Mouse (Mus musculus) adipocyte (in vitro differentiated cells): ENCODE measurements around the gene Pidd1.
"Not testable (repeated sequence)": the region's sequence is repeated elsewhere in the genome, so short reads cannot be mapped to it uniquely, and the experiment has no call there.

ENCODE experiments used
- DNase-seq: peaks from one replicate; pipeline ENCODE4 v3.0.0-alpha.2; 2016; ENCODE audit warnings: low spot score

Pidd1 gene

DNA sequence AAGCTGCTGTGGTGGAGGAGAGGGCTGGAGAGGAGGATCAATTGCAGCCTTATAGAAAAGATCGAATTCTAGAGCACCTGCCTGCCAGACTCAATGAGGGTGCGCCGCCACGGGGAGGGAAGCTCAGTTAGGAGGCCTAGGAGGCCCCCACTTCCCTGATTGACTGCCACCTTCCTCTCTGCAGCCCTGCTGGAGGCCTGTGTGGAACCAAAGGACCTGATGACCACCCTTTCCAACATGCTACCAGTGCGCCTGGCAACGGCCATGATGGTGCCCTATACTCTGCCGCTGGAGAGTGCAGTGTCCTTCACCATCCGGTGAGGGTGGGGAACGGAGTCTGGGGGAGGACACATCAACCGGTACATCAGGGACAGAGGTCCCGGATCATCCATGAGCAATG is 14.8 kb upstream of the Pidd1 start:
- no peak for DNase-seq

DNA sequence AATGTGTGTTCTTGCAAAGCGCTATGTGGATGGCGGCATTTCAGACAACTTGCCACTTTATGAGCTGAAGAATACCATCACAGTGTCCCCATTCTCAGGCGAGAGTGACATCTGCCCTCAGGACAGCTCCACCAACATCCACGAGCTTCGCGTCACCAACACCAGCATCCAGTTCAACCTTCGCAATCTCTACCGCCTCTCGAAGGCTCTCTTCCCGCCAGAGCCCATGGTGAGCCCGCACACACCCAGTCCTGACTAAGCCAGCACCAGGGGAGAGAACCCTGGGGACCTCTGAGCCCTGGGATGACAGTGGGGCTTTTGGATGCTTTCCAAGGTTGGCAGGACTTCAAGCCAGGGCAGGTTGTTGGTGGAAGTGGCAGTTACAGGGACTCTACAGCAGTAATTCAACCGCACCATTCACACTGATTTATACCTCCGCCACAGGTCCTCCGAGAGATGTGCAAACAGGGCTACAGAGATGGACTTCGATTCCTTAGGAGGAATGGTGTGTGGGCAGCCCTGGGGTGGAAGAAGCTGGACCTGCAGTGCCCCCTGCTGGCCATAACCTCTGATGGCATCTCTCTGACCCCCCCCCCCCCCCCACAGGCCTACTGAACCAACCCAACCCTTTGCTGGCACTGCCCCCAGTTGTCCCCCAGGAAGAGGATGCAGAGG is 14.3 kb upstream of the Pidd1 start:
- DNase-seq = peak; percentile 66

DNA sequence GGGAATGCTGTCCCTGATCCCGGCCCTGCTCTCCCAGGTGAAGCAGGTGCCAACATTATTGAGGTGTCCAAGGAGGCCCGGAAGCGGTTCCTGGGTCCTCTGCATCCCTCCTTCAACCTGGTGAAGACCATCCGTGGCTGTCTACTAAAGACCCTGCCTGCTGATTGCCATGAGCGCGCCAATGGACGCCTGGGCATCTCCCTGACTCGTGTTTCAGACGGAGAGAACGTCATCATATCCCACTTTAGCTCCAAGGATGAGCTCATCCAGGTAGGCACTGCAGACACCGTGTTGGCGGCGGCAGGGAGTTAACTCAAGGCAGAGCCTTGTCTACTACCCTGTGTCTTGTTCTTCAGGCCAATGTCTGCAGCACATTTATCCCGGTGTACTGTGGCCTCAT is 13.4 kb upstream of the Pidd1 start:
- peak; percentile 41 for DNase-seq

DNA sequence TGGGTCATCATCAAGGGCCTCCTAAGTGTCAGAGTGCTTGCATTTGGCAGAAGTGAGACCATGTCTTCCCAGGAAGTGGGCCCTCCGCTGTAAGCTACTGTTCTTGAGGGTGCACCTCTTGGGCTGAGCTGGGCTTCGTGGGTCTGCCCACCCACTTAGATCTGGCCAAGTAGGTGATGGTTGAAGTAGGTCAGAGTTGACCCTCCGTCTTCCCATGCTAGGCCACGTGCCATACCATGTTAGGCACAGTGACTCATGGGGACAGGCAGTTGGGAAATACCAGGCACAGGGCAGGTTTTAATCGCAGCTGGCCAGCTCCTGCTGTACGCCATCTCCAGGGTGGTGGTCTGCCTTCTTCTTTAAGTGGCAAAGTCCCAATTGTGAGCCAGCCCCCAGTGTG is 12.9 kb upstream of the Pidd1 start:
- peak; percentile 85 for DNase-seq

DNA sequence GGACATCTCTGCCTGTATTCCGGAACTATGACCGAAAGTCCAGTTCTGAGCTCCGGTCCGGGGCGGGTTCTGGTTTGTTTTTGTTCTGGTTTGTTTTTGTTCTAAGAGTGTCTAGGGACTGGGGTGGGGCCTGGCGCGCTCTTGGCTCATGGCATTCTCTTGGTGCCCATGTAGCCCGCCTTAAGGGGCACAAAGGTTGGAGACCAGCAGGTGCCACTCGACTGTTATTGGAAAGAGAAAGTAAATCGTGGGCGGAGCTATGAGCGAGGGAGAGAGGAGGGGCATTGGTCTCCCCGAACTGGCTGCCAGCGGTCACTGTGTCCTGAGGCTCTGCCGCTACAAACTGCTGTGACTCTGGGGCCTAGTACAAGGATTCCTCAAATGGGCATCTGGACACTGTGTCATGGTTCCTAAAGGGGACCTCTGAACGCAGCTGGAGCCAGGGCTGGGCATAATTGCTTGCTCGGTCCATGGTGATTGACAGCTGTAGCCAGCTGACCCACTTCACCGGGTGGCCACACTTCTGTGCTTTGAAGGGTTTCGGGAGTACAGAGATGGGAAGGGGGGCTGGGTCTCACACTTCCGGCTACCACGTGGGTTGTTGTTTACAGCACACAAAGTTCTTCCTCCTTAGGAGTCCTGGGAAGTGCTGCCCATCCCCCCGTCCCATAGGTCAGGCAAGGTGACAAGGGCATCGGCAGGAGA is 11.9 kb upstream of the Pidd1 start:
- peak; percentile 90 for DNase-seq

DNA sequence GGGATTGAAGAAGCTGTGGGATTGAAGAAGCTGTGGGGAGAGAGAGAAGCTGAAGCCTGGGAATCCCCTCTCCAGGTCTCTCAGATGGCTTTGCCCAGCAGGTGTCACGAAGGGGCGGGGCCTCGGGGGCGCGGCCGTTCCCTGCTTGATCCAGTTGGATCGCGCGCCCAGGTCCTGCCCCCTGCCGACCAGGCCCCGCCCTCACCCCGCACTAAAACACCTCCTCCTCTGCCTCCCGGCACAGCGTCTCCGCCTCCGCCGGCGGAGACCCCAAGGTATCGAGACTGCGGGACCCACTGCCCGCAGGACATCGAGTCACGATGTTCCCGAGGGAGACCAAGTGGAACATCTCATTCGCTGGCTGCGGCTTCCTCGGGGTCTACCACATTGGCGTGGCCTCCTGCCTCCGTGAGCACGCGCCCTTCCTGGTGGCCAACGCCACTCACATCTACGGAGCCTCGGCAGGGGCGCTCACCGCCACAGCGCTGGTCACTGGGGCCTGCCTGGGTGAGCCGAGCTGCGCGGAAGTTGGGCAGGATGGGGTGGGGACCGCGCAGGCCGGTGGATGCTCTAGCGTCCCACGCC is 11.2 kb upstream of the Pidd1 start, which contains the start of gene Pnpla2:
Gene Pnpla2 (plus strand): TSS at position 232 of the 585 bp plus-strand sequence.
- DNase-seq = peak; percentile 90

DNA sequence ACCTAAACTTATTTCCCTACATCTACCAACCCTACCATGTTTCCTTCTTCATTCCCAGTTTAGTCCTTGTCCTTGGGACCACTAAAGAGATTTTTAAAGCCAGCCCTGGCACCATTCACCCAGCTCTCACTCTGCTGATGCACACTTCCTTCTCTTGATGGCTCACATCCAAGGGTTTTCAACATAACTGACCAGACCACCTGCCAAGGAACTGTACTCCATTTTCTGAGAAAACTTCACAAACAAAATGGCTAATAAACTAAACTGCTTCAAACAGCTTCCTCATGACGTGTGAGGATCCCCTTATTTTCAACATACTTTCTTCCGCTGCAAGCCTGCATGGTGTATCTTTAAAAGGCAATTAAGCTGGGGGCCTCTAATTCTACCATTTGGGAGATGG is 9.8 kb upstream of the Pidd1 start:
- DNase-seq = peak; percentile 78

DNA sequence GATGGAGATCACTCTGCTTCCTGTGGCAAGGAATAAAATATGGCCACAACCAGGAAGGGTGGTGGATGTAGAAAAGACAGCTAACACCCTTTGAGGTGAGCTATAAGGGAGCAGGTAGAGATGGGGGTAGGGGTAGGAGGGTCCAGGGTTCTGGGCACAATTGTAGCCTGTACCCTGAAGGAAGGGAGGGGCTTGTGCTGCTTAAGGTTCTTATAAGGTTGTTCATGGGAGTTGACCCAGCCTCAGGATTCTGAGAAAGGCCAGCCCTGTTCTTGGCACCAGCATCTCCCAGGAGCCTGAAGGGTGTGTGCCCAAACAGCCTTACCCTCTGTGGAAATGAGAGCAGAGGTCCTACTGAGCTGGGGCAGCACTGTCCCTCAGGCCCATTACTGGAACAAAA is 8.1 kb upstream of the Pidd1 start:
- DNase-seq = peak; percentile 92

DNA sequence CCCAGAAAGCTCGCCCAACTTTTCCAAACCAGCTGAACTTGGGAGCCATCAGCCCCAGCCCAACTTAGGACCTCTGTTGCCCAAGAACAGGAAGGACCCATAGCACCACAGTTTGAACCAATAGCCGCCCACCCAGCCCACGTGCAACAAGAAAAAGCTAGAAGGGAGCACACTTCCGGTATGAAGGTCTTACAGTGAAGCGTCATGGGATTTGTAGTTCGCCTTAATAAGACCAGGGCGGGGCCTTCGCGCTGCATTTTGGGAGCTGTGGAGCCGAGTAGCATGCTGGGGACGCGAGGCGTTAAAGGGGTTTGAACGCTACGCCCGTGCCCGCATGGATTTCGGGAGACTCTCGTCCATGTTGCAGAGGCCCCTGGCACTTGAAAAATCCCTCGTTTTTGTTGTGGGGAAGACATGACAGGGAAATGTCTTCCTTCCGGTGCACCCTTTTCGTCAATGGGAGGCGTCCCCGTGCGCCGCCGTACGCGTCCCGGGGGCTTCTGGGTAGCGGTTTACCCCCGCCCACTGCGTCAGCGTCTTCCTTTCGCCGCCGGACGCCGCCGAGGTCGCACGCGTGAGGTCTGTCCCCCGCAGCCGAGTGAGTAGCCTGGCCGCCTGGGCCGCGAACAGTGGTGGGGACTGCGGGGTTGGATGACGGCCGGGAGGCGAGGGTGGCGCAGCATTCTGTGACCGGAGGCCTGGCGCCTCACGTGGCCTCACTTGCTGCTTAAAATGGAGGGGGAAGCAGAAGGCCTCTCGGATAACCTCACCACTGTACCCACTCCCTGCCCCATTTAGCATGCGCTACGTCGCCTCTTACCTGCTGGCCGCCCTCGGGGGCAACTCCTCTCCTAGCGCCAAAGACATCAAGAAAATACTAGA is 3.5 kb upstream of the Pidd1 start, which contains the start of gene Rplp2:
Gene Rplp2 (plus strand): TSS at position 261 of the 882 bp plus-strand sequence.
- DNase-seq = peak; percentile 86

DNA sequence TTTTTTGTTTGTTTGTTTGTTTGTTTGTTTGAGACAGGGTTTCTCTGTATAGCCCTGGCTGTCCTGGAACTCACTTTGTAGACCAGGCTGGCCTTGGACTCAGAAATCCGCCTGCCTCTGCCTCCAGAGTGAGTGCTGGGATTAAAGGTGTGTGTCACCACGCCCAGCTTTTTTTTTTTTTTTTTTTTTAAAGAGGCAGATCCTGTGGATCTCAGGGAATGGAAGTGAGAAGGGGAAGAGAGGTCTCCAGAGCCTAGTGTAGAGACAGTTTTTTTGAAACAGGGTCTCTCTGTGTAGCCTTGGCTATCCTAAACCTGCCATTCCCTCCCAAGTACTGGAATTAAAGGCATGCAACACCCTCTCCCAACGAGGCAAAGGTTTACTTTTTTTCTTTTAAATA is 2.5 kb upstream of the Pidd1 start:
- not testable (repeated sequence) for DNase-seq

DNA sequence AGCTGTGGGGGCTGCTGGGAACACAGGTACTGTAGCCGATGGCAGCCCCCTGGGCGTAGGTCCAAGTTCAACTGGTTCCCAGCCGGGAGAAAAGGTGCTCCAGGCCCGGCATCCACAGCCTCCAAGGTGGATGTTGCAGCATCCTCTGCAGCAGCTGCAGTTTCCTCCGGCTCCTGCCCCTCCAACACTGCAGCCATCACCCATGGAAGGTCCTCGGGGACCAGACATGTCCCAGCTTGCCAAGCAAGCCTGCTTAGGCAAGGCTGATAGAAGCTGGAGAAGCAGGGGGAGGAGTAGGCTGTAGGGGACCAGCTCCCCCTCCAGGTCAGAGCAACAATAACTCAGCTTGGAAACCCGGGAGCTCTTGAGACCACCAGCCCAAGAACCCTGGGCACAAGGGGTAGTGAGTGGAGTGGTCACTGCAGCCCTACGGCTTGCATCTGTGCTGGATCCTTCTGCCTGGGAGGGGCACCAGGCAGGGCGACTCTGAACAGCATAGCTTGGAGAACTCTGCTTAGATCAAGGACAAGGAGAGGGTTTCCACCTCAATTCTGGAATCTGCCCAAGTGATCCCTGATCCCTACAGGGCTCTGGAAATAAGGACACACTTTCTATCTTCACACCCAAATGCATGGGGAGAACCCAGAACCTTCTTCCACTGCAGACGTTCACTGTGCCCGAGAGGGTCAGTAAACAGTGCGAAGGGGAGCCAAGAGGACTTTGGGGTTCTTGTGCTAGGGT is 574 bp downstream of the Pidd1 start:
- DNase-seq = no peak

DNA sequence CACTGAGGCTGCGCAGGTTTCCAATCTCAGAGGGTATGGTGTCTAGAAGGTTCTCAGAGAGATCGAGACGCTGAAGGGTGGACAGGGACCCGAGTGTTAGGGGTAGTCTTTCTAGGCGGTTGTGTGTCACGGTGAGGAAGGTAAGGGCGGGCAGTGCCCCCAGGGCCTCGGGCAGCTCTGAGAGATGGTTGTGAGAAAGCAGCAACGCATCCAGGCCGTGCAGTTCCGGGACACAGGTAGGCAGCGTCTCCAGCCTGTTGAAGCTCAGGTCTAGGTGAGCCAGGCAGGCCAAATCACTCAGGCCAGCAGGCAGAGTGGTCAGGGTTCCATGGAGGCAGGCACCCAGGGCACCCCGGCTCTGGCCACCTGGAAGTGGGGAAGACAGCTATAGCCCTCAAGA is 1.6 kb downstream of the Pidd1 start:
- DNase-seq = no peak

DNA sequence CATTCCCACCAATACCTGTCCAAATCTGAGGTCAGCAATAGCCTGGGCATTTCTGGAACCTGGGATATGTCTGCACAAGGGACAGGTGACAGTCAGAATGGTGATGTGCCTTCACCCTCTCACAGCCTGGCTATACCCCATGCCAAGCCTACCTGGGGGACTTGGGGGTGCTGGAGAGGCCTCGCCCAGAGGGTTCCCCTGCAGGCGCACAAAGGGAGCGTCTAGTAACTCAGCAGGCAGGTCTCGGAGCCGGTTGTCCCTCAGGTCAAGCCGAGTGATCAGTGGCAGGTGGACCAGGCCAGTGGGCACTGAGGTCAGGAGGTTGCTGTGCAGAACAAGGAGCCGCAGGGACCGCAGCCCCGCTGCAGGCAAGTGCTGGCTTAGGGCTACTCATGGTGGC is 2.4 kb downstream of the Pidd1 start:
- DNase-seq = no peak

DNA sequence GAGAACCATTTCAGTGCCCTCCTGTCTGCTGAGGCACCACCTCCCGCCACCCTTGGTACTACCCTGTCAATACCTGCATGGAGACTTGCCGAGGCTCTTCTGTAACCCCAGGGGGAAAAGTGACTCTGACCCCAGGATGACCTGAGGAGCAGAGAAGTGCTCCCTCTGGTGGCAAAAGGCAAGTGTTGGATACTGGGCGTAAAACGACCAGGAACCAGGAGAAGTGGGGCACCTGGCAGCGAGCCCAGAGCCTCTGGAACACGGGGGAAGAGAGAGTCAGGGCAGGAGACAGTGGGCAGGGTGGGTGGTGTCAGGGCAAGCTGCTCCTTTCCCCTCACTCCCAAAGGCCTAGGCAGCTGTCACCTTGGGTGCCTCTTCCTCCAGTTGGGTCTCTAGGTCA is 3.2 kb downstream of the Pidd1 start:
- peak; percentile 57 for DNase-seq

DNA sequence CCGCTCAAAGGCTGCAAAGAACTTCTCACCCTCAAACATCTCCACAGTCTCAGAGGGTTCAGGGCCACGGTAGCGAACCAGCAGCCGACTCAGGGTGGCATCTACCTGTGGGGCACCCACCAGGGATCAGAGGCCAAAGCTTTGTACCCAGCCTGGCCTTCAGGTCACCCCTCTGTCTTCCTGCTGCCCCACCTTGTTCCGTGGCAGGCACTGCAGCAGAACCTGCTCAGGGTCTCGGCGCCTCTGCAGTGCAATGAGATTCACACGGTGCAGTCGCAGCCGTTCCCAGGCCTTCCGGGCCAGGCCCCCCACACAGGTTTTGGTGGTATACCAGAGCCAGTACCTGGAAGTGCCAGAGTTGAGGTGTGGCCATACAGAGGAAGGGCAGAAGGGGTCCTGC is 4.0 kb downstream of the Pidd1 start:
- no peak for DNase-seq

DNA sequence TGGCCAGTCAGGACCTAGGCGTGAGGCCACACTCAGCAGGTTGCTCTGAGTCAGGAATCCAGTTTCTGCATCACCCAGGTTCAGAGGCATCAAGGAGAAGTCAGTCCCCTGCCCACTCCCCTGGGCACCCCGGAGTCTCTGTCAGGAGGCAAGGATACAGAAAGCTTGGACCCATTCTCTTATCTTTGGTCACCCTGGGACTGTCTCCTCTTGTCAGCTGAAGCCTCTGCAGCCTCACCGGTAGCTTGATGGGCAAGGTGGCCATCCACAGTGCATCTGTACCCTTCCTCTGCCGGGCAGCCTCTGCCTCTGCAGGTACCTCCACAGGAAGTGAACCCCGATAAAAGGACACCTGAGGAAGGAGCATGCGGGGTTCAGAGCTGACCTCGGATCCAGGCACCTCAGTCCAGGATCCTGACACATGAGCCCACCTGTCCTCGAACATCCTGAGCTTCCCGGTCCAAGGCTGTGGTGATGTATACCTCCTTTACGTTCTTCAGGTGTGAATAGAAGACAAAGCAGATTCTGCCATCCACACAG is 4.6 kb downstream of the Pidd1 start:
- no peak for DNase-seq

DNA sequence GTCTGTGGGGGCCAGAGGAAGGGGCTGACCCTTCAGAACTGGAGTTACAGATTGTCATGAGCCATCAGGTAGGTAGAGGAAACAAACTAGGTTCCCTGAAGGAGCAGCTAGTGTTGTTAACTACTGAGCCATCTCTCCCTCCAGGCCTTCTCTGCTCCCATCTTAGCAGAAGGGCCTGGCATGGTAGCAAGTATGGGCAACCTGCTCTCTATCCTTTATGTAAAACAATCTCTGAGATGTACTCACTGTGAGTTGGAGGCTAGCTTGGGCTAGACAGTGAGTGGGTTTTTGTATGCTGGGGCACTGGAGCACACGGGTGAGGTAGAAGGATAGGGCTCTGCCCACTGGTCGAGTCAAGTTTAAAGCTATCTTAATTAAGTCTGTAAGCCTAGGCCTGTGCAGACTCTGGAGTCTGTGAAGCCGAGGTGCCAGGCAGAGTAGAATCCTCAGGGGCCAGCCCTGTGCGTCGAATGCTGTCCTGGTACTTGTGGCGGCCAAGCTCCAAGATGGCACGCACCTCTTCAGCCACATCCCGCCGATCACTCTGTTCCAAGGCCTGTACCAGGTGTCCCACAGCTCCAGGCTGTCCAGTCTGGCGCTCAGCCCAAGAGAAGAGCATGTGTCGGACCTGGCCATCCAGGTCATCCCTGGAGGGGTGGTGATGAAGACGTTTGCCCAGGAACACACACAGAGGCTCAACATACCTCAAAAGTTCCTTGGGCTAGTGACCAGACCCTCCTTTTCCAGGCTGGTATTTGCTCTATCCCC is 5.4 kb downstream of the Pidd1 start:
- DNase-seq = no peak

DNA sequence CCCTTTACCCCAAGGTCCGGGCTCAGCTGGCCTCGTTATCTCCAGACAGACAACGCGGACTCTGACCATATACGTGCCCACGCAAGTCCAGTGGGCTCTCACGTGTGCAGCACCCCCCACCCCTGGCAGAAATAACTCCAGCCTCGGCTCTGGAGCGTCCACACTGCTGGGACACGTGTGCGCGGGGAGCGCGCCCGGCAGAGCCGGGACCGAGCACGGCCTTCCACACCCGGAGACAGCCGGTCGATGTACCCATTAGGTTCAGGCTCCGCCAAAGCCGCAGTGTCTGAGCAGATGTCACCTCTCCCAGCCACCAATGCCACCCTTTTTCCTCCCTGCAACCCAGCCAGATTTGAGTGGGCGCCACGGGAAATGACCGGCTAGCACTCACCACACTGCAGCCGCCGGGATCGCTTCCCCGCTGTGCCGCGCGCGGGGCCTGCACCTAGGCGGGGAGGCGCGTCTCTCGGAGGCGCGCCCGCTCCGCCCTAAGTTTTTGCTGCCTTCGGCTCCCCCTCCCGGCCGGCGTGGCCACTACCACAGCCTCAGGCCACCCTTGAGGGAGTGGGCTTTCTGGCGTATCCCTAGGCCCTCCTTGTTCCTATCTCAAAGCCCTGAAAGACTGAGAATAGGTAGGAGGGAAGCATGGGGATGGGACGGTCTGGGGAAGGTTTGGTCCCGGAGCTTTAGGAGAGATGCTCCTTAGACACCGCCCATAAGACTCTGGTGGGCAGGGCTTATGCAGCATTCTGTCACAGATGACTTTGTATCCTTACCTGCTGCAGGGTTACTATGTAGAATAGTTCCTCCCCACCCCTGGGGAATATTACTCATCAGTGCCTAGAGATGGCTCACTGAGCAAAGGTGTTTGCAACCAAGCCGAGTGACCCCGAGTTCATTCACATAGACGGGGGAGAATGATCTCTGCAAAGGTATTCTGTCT is 6.4 kb downstream of the Pidd1 start, which contains the start of gene Slc25a22:
Gene Slc25a22 (minus strand): TSS at position 715 of the 943 bp plus-strand sequence.
- DNase-seq = peak; percentile 73

DNA sequence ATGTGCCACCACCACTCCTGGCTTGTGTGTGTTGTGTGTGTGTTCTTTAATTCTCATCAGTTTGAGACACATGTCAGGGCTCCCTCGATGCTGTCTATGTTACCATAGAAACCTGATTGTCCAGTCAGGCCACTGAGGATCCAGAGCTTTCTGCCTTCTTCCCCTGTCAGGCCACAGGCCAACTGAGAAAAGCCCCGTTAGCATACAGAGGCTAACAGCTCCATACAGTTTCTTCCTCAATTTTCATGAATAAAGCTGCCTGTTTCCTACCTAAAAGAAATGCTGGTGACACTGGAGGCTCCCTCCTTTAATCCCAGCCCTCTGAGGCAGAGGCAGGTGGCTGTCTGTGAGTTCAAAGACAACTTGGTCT is 7.3 kb downstream of the Pidd1 start:
- no peak for DNase-seq
